Mouse (Mus musculus) embryo, embryonic 11 days (tissue): ENCODE measurements around the gene Zfyve1.

Source experiments
- DNase-seq: peaks from one replicate; pipeline ENCODE4 v3.0.0-alpha.2; 2015

Zfyve1 gene

GRCm38 (mm10) chr12:83578896-83579569 lies 18.0 kb downstream of the Zfyve1 start:
- no peak for DNase-seq

- DNase-seq, result no peak
These were observed 18.7 kb downstream of the Zfyve1 start for GRCm38 (mm10) chr12:83578356-83578755.

- DNase-seq, result no peak
These were observed 19.6 kb downstream of the Zfyve1 start for GRCm38 (mm10) chr12:83577445-83577844.

- no peak for DNase-seq
These were observed 24.3 kb downstream of the Zfyve1 start for GRCm38 (mm10) chr12:83572717-83573116.

- no peak for DNase-seq
These were observed 27.2 kb downstream of the Zfyve1 start for GRCm38 (mm10) chr12:83569866-83570265.

GRCm38 (mm10) chr12:83562589-83562988 lies 34.4 kb downstream of the Zfyve1 start:
- DNase-seq, result no peak

- no peak for DNase-seq
These were observed 36.8 kb downstream of the Zfyve1 start for GRCm38 (mm10) chr12:83560189-83560588.

- no peak for DNase-seq
These were observed 38.5 kb downstream of the Zfyve1 start for GRCm38 (mm10) chr12:83558496-83558895.

- DNase-seq, result no peak
These were observed 41.4 kb downstream of the Zfyve1 start for GRCm38 (mm10) chr12:83555605-83556004.

GRCm38 (mm10) chr12:83553816-83554215 lies 43.2 kb downstream of the Zfyve1 start:
- no peak for DNase-seq

- no peak for DNase-seq
These were observed 45.7 kb downstream of the Zfyve1 start for GRCm38 (mm10) chr12:83551305-83551704.

GRCm38 (mm10) chr12:83544791-83545190 lies 52.2 kb downstream of the Zfyve1 start:
- DNase-seq, result no peak

GRCm38 (mm10) chr12:83543997-83544396 lies 53.0 kb downstream of the Zfyve1 start:
- no peak for DNase-seq

- DNase-seq, result no peak
These were observed 61.0 kb downstream of the Zfyve1 start for GRCm38 (mm10) chr12:83536039-83536438.

GRCm38 (mm10) chr12:83535428-83535827 lies 61.6 kb downstream of the Zfyve1 start:
- DNase-seq, result no peak

- DNase-seq, result no peak
These were observed 62.8 kb downstream of the Zfyve1 start for GRCm38 (mm10) chr12:83534190-83534589.

GRCm38 (mm10) chr12:83532966-83533365 lies 64.1 kb downstream of the Zfyve1 start:
- DNase-seq, result no peak

GRCm38 (mm10) chr12:83531992-83532391 lies 65.0 kb downstream of the Zfyve1 start:
- no peak for DNase-seq

GRCm38 (mm10) chr12:83528665-83529064 lies 68.4 kb downstream of the Zfyve1 start:
- no peak for DNase-seq

GRCm38 (mm10) chr12:83527816-83528215 lies 69.2 kb downstream of the Zfyve1 start:
- peak; percentile 29 for DNase-seq

GRCm38 (mm10) chr12:83525822-83526544 lies 71.0 kb downstream of the Zfyve1 start:
- DNase-seq, result no peak

GRCm38 (mm10) chr12:83524329-83524728 lies 72.7 kb downstream of the Zfyve1 start:
- no peak for DNase-seq

- no peak for DNase-seq
These were observed 73.1 kb downstream of the Zfyve1 start for GRCm38 (mm10) chr12:83523892-83524291.

- no peak for DNase-seq
These were observed 74.0 kb downstream of the Zfyve1 start for GRCm38 (mm10) chr12:83523056-83523455.

- no peak for DNase-seq
These were observed 75.9 kb downstream of the Zfyve1 start for GRCm38 (mm10) chr12:83521083-83521482.
